Mouse (Mus musculus) embryonic facial prominence, embryonic 12.5 days (tissue): ENCODE measurements at regions not wholly inside any gene's neighbourhood (a gene's known extent, or its start where the extent isn't known, plus 50 kb on each side); places are given as distances from the start of the nearest gene placed in this dataset.

ENCODE experiments used
- ATAC-seq: fragments of 200-750 bp; cut with Nextera tagmentation; 2 replicates; pipeline ENCODE4 v1.8.0; 2017; ENCODE audit not compliant: insufficient number of reproducible peaks, insufficient read depth, low FRiP score, low TSS enrichment
- H3K27ac ChIP-seq: fragments of 300-500 bp; sonication (generic); 2 replicates; pipeline ENCODE4 v1.5.1; 2016; ENCODE audit warnings: mild to moderate bottlenecking
- H3K27me3 ChIP-seq: fragments of 300-500 bp; sonication (generic); 2 replicates; pipeline ENCODE4 v1.6.1; 2016; ENCODE audit warnings: mild to moderate bottlenecking, moderate library complexity
- H3K36me3 ChIP-seq: fragments of 300-500 bp; sonication (generic); 2 replicates; pipeline ENCODE4 v1.6.1; 2016; ENCODE audit warnings: mild to moderate bottlenecking
- H3K4me1 ChIP-seq: fragments of 300-500 bp; sonication (generic); 2 replicates; pipeline ENCODE4 v1.6.1; 2016
- H3K4me2 ChIP-seq: fragments of 300-500 bp; sonication (generic); replicated peaks from 2 replicates; pipeline ENCODE4 v1.6.1; 2016; ENCODE audit warnings: mild to moderate bottlenecking, moderate library complexity
- H3K4me3 ChIP-seq: fragments of 300-500 bp; sonication (generic); 2 replicates; pipeline ENCODE4 v1.5.1; 2016; ENCODE audit warnings: mild to moderate bottlenecking
- H3K9ac ChIP-seq: fragments of 300-500 bp; sonication (generic); 2 replicates; pipeline ENCODE4 v1.6.1; 2016; ENCODE audit warnings: mild to moderate bottlenecking, moderate library complexity
- H3K9me3 ChIP-seq: fragments of 300-500 bp; sonication (generic); 2 replicates; pipeline ENCODE4 v1.6.1; 2016; ENCODE audit warnings: mild to moderate bottlenecking, moderate library complexity
- WGBS: fragments of 180-500 bp; shearing (Covaris S2); methylation state at CpG from one replicate; pipeline ENCODE4 v1.1.7; 2016; 5-methylcytosine and 5-hydroxymethylcytosine counted together

DNA sequence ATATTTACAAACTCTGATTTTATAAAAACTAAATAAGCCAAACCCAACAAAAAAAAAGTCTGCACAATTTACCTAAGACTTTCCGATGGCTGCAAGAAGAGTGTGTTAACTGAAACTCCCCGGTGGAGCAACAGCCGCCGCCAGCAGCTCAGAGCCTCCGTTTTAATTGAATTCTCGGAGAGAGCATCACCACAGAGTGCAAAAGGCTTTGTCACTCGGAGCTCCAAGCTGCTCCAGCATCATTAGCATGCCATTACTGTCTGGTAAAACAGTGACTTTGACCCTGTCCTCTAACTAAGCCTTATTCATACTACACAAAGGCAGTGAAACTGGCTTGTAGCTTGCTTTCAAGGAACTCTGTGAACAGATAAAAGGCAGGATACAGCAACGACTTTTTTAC, 176.5 kb downstream of the Efnb2 start:
- Histone ChIP-seq H3K4me2 (no peak overlapping the region), H3K27ac (no peak overlapping the region), H3K36me3 (no peaks in the 10 kb centered on the region), H3K4me3 (no peak overlapping the region), H3K27me3 (no peaks in the 10 kb centered on the region), H3K9ac (no peak overlapping the region), H3K9me3 (no peaks in the 10 kb centered on the region), H3K4me1 (peaks cover 22% of the 10 kb centered on the region)
- WGBS = 19% methylated on average over 8 of the region's 8 CpGs
- no peak for ATAC-seq

DNA sequence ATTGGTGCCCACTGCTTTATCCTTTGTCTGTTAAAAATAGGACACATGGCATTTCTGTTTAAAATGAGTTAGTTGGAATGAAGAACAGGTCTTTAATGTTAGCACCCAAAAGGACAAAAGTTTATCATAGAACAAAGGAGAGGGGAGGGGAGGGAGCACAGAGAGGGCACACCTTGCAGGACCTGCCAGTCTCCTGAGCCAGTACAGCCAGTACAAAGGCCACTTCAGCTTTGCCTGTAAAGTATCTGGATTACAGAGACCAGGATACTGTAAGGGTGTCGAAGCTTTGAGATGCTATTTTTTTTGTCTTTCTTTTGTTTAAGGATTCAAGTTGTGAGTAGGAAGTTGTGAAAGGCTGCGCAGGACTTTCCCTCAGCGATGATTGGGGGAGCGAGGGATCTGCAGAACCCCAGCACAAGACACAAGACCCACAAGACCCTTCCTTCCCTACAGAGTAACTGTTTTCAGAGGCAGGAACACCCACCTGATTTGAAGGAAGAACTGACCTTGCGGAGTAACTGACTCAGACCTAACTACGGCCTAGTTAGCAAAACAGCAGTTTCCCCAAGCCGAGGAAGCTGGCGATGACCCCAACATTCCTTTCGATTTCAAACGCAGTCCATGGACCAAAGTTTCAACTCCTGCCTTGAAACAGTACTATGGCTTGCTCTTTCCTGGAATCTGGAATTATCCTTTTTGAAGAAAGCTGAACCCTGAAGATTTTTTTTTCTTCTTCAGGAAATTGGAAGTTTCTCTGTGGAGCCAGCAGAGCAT, 178.1 kb downstream of the Efnb2 start:
- Histone ChIP-seq H3K4me1 (peaks cover 6% of the 10 kb centered on the region), H3K9me3 (no peaks in the 10 kb centered on the region), H3K4me2 (no peak overlapping the region), H3K9ac (no peak overlapping the region), H3K27me3 (no peaks in the 10 kb centered on the region), H3K36me3 (no peaks in the 10 kb centered on the region), H3K27ac (no peak overlapping the region), H3K4me3 (no peak overlapping the region)
- ATAC-seq = no peak
- 51% methylated on average over 10 of the region's 10 CpGs for WGBS

DNA sequence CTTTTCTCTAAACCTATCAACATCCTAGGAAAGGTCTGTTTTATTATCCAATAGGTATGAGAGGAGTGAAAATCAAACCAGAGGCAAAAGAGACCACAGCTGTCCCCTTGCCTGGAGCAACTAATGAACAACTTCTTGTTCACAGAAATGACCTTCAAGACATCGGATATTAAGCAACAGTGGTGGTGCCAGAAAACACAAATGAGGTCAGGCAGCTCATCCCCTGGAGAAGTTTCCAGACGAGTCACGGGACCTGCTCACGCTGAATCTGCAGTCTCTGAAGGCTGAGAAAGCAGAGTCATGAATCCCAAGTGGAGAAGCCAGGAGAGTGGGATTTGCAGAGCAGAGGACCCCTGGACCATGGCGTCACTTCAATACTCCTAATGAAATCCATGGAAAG, 183.6 kb downstream of the Efnb2 start:
- no peak for ATAC-seq
- no peak overlapping the region for H3K27ac ChIP-seq
- H3K4me3 ChIP-seq = no peak overlapping the region
- WGBS = 67% methylated on average over 5 of the region's 5 CpGs
- no peaks in the 10 kb centered on the region for H3K9me3 ChIP-seq
- H3K36me3 ChIP-seq = no peaks in the 10 kb centered on the region
- H3K27me3 ChIP-seq = no peaks in the 10 kb centered on the region
- H3K4me2 ChIP-seq = no peak overlapping the region
- H3K4me1 ChIP-seq = no peaks in the 10 kb centered on the region
- no peak overlapping the region for H3K9ac ChIP-seq

DNA sequence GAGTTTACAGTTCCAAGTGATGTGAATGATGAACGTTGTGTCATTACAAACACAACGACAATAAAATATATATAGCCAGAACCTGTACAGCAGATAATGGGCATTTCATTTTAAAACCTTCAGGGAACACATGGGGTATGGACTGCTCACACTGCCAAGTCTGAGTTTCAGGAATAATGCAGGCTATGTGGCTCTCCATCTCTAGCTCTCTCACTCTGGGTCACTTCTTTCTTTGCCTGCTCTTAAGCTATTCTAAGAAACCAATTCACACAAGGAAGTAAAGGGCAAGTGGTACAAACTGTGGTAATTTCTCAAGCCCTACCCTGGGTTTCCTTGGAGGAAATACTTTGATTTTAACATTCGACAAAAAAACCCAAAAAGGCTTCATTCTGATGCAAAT, 192.5 kb downstream of the Efnb2 start:
- H3K27me3 ChIP-seq = no peaks in the 10 kb centered on the region
- no peaks in the 10 kb centered on the region for H3K36me3 ChIP-seq
- no peak overlapping the region for H3K27ac ChIP-seq
- H3K4me3 ChIP-seq = no peak overlapping the region
- H3K9ac ChIP-seq = no peak overlapping the region
- no peak overlapping the region for H3K4me2 ChIP-seq
- WGBS = 76% methylated on average over 3 of the region's 3 CpGs
- no peaks in the 10 kb centered on the region for H3K9me3 ChIP-seq
- no peak for ATAC-seq
- H3K4me1 ChIP-seq = peaks cover 7% of the 10 kb centered on the region

DNA sequence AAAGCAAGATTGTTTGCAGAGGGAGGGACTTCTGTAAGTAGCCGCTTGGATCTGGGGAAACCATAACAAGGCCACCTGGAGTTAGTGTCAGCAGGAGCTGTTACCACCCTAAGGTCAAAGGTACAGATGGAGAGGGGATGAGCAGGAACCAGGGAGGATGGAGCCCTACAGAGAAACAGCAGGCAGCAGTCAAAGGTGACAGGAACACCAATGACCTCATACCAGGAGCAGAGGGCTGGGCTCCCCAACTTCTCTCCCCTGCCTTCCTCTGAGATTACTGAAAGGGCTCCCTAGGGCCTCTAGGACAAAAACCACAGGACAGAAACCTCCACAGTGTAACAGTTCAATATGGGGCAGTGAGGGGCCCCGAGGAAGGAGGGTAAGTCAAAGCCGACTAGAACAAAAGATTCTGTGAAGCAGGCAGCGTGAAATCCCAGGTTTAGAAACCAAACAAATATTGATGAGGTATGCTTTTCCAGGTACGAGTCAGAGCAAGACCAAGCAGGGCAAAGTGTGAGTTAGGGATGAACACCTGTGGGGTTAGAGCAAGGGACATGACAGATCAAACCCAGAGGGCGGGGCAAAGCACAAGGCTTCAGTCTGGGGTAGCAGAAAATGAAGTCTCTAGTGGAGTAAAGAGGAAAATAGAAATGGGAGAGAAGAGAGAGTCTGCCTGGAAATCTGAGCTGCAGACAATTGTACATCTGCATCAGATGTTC, 194.4 kb downstream of the Efnb2 start:
- Histone ChIP-seq H3K4me3 (no peak overlapping the region), H3K9me3 (no peaks in the 10 kb centered on the region), H3K36me3 (no peaks in the 10 kb centered on the region), H3K27ac (peak overlapping the region; percentile 23; the same call in 1 of the 2 replicates), H3K4me2 (no peak overlapping the region), H3K9ac (no peak overlapping the region), H3K4me1 (peaks cover 7% of the 10 kb centered on the region), H3K27me3 (no peaks in the 10 kb centered on the region)
- ATAC-seq = no peak
- 9% methylated on average over 6 of the region's 6 CpGs for WGBS

DNA sequence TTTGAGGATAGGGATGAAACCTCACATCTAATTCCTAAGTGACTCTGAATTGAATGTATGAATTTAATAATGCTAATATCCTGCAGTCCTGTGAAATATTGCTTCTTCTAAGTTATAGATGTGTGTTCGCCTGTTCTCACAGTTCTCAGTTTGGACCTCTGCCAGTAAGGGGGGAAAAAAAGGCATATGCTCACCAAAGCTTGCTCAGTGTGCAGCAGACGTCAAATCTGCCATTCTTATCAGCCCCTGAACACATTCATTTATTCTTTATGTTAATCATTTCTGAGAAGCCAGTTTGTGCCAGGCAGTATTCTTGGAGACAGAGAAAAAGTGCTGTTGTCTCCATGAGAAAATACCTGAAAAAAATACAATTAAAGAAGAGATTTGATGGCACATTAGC, 198.6 kb downstream of the Efnb2 start:
- Histone ChIP-seq H3K9me3 (no peaks in the 10 kb centered on the region), H3K4me1 (peaks cover 7% of the 10 kb centered on the region), H3K27me3 (no peaks in the 10 kb centered on the region), H3K27ac (no peak overlapping the region), H3K4me3 (no peak overlapping the region), H3K9ac (no peak overlapping the region), H3K36me3 (no peaks in the 10 kb centered on the region), H3K4me2 (no peak overlapping the region)
- no peak for ATAC-seq
- WGBS = 56% methylated on average over 2 of the region's 2 CpGs

DNA sequence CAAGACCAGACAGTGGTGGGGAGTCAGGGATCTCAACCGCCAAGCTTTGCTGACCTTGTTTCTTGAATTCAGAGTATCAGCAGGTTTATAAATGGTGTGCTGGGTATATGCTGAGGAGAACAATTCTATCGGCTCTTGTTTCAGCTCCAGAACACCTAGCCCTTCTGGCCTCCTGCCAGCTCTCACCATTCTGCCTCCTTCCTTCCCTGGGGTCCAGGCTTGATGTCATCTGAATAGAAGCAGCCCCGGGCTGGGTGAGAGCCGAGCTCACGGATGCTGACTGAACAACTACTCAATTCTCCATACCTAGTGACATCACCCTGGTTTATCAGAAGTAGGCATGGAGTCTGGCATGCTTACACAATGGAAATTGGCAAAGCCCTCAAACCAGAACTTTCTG, 203.5 kb downstream of the Efnb2 start:
- no peaks in the 10 kb centered on the region for H3K4me1 ChIP-seq
- no peak for ATAC-seq
- 69% methylated on average over 5 of the region's 5 CpGs for WGBS
- no peak overlapping the region for H3K4me2 ChIP-seq
- H3K4me3 ChIP-seq = no peak overlapping the region
- H3K27me3 ChIP-seq = no peaks in the 10 kb centered on the region
- H3K9me3 ChIP-seq = no peaks in the 10 kb centered on the region
- no peak overlapping the region for H3K9ac ChIP-seq
- H3K36me3 ChIP-seq = no peaks in the 10 kb centered on the region
- H3K27ac ChIP-seq = no peak overlapping the region

DNA sequence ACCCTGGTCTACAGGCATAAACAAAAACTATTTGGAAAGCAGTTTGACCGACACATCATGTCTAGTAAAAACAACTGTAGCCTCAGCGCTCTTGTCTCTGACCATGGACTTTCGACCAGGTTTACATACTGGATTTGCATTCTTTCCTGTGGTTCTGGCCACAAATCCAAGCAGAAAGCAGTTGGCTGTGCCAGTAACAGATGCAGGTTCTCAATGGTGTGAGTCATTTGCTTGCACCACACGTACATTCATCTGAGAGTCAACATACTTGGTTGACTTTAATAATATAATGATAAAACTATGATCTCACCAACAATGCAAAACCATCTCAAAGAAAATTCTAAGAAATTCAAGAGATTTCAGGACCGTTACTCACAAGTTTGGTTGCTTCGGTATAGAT, 207.1 kb downstream of the Efnb2 start:
- ATAC-seq = no peak
- Histone ChIP-seq H3K9ac (no peak overlapping the region), H3K9me3 (no peaks in the 10 kb centered on the region), H3K4me2 (no peak overlapping the region), H3K4me1 (no peaks in the 10 kb centered on the region), H3K27ac (no peak overlapping the region), H3K36me3 (no peaks in the 10 kb centered on the region), H3K27me3 (no peaks in the 10 kb centered on the region), H3K4me3 (no peak overlapping the region)
- WGBS = 86% methylated on average over 6 of the region's 6 CpGs

DNA sequence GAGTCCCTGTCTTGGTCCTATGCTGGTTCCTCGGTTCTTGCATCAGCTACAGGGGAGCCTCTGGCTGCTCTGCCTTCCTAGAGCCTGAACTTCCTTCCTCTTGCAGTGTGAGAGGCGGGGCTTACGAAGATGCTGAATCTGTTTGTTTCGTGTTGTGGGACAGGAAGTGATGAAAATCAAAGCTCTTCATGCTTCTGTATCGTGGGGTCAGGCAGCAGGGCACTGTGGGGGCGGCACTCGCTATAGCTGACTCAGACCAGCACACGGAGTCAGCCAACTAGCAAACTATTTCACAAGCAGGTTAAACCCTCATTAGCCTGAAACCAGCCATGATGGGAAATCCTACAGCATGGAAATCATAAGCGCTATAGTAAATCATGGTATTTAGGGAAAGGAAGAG, 208.8 kb downstream of the Efnb2 start:
- Histone ChIP-seq H3K27ac (no peak overlapping the region), H3K4me1 (no peaks in the 10 kb centered on the region), H3K4me2 (no peak overlapping the region), H3K27me3 (no peaks in the 10 kb centered on the region), H3K9me3 (no peaks in the 10 kb centered on the region), H3K9ac (no peak overlapping the region), H3K4me3 (no peak overlapping the region), H3K36me3 (no peaks in the 10 kb centered on the region)
- WGBS = 76% methylated on average over 9 of the region's 9 CpGs
- ATAC-seq = no peak

DNA sequence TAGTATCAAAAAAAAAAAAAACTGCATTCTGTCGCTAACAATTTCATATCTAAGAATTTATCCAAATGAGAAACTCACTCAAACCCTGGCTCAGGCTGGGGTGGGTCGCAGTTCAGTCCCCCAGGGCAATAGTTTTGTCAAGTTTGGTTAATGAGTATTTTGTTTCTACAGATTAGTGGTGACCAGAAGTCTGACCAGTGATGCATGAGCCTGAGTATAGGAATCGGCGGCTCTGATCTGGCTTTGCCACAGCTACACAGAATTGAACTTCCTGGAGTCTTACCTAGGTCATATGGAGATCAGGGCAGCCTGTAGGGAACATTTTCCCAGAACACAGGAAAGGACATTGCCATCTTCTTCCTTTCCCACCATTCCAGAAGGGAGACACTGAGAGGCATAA, 212.1 kb downstream of the Efnb2 start:
- no peak for ATAC-seq
- no peaks in the 10 kb centered on the region for H3K4me1 ChIP-seq
- no peaks in the 10 kb centered on the region for H3K27me3 ChIP-seq
- WGBS = 74% methylated on average over 4 of the region's 4 CpGs
- H3K4me2 ChIP-seq = no peak overlapping the region
- no peak overlapping the region for H3K9ac ChIP-seq
- H3K27ac ChIP-seq = no peak overlapping the region
- H3K4me3 ChIP-seq = no peak overlapping the region
- H3K36me3 ChIP-seq = no peaks in the 10 kb centered on the region
- no peaks in the 10 kb centered on the region for H3K9me3 ChIP-seq

DNA sequence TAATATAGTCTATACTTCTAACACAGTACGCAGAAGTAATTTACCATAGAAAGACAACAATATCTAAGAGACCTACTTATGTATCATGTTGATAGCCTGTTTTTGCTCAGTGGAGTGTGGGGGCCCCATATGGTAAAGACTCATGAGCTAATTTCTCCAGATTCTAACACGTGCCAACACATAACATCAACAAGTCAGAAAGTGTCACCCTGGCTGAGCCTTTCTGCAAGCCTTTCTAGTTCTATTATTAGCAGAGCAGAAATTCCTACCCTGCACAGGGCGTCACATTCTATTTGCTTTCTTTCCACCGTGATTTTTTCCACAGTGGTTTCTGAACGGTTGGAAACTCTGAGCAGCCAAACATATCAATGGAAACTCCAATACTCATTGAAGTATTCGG, 219.5 kb downstream of the Efnb2 start:
- Histone ChIP-seq H3K36me3 (no peaks in the 10 kb centered on the region), H3K9ac (no peak overlapping the region), H3K4me3 (no peak overlapping the region), H3K4me2 (no peak overlapping the region), H3K27me3 (no peaks in the 10 kb centered on the region), H3K4me1 (no peaks in the 10 kb centered on the region), H3K27ac (no peak overlapping the region), H3K9me3 (no peaks in the 10 kb centered on the region)
- no peak for ATAC-seq
- WGBS = 78% methylated on average over 6 of the region's 6 CpGs

DNA sequence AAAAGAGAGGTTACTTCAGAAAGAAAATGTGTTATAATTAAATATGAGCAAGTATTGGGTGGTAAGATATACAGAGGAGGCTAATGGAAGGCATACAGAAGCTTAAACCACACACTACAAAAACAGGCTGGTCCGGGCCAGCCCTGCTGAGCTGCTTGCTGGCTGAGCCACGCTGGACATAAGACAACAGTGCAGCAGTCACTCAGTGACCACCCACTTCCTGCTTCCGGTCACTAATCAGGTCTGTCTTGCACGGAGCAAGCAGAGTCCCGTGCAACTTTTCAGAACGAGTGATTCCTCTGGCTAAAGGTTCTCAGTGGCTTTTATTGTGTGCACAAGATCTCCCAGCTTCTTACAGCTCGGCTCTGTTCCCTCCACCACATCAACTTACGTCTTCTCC, 220.1 kb downstream of the Efnb2 start:
- WGBS = 43% methylated on average over 8 of the region's 8 CpGs
- Histone ChIP-seq H3K9me3 (no peaks in the 10 kb centered on the region), H3K36me3 (no peaks in the 10 kb centered on the region), H3K9ac (no peak overlapping the region), H3K4me2 (0 out of 2 replicates have a peak overlapping the region, but pooled peaks have one; percentile 6), H3K27ac (no peak overlapping the region), H3K4me1 (no peaks in the 10 kb centered on the region), H3K4me3 (no peak overlapping the region), H3K27me3 (no peaks in the 10 kb centered on the region)
- ATAC-seq = no peak
